Mouse (Mus musculus): ENCODE data around the gene Letmd1.

- no peak for TF ChIP-seq CTCF (IDR thresholded peaks at IDR 0.05; ENCODE audit: insufficient read depth, low read length)
- TF ChIP-seq POLR2A (IDR thresholded peaks at IDR 0.05; ENCODE audit: borderline replicate concordance, extremely low read depth, low read depth, low read length) = no peak
These were observed 344 bp downstream of the Letmd1 start for GRCm38 (mm10) chr15:100469189-100469545.

All from lung, adult 2 months (tissue).